Mouse (Mus musculus) megakaryocyte, embryonic 14.5 days (primary cell): ENCODE results near the gene Gm20388.

ENCODE experiments used
- FLI1 ChIP-seq: IDR thresholded peaks from 2 replicates; pipeline ENCODE4 v1.6.1; 2012; ENCODE audit warnings: low read length, inconsistent platforms, mixed read lengths
- GATA1 ChIP-seq: IDR thresholded peaks from 3 replicates; pipeline ENCODE4 v1.6.1; 2012; ENCODE audit warnings: mixed read lengths, low read length, inconsistent platforms, borderline replicate concordance

DNA sequence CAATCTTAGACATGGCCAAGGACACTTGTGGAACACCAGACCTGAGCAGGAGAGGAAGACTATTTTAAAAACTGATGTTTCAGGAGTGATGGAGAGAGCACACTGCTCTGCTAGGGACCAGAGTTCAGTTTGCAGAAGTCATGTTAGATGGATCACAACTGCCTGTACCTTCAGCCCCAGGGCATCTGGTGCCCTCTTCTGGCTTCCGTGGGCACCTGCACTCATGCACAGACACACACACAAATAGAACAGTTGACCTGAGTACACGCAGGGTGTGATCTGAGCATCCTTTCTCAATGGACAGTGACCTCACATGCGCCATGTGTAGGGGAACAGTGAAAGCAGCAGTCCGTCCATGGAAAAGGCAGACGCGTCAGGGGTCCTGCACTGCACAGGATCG is 2573.2 kb downstream of the Gm20388 start:
- TF ChIP-seq GATA1 = no peak
- TF ChIP-seq FLI1 = no peak
